Mouse (Mus musculus): ENCODE results near the gene Ppp2r5a.

Ppp2r5a gene

GRCm38 (mm10) chr1:191417111-191417510 is 14.0 kb upstream of the Ppp2r5a start:
- DNase-seq, result no peak

GRCm38 (mm10) chr1:191416611-191417010 is 13.5 kb upstream of the Ppp2r5a start:
- DNase-seq, result no peak

GRCm38 (mm10) chr1:191414432-191414831 is 11.4 kb upstream of the Ppp2r5a start:
- DNase-seq, result no peak

GRCm38 (mm10) chr1:191413691-191414415 is 10.8 kb upstream of the Ppp2r5a start:
- DNase-seq, result no peak

- no peak for DNase-seq
Observed at GRCm38 (mm10) chr1:191410294-191411036, 7.4 kb upstream of the Ppp2r5a start.

- DNase-seq, result no peak
Observed at GRCm38 (mm10) chr1:191407246-191407645, 4.2 kb upstream of the Ppp2r5a start.

GRCm38 (mm10) chr1:191406516-191406915 is 3.4 kb upstream of the Ppp2r5a start:
- DNase-seq, result no peak

GRCm38 (mm10) chr1:191404721-191405329 is 1.8 kb upstream of the Ppp2r5a start:
- DNase-seq, result no peak

- DNase-seq, result no peak
Observed at GRCm38 (mm10) chr1:191404301-191404700, 1.2 kb upstream of the Ppp2r5a start.

- DNase-seq, result no peak
Observed at GRCm38 (mm10) chr1:191402506-191402905, 566 bp downstream of the Ppp2r5a start.

- DNase-seq, result peak; percentile 98 to 99
Observed at GRCm38 (mm10) chr1:191396897-191397849, 5.9 kb downstream of the Ppp2r5a start.

GRCm38 (mm10) chr1:191396446-191396845 is 6.6 kb downstream of the Ppp2r5a start:
- DNase-seq, result peak; percentile 58 to 72

GRCm38 (mm10) chr1:191395871-191396433 is 7.1 kb downstream of the Ppp2r5a start:
- DNase-seq, result peak; percentile 68 to 71

- DNase-seq, result no peak
Observed at GRCm38 (mm10) chr1:191395200-191395599, 7.9 kb downstream of the Ppp2r5a start.

- no peak for DNase-seq
Observed at GRCm38 (mm10) chr1:191394126-191394525, 8.9 kb downstream of the Ppp2r5a start.

- no peak for DNase-seq
Observed at GRCm38 (mm10) chr1:191393536-191393935, 9.5 kb downstream of the Ppp2r5a start.

GRCm38 (mm10) chr1:191391311-191391710 is 11.8 kb downstream of the Ppp2r5a start:
- DNase-seq, result peak in 1 of 2 experiments; percentile 52

GRCm38 (mm10) chr1:191384786-191385430 is 18.2 kb downstream of the Ppp2r5a start:
- DNase-seq, result no peak

- no peak for DNase-seq
Observed at GRCm38 (mm10) chr1:191381955-191382736, 20.9 kb downstream of the Ppp2r5a start.

- no peak for DNase-seq
Observed at GRCm38 (mm10) chr1:191380843-191381242, 22.2 kb downstream of the Ppp2r5a start.

GRCm38 (mm10) chr1:191378080-191378479 is 25.0 kb downstream of the Ppp2r5a start:
- no peak for DNase-seq

All from spleen, adult 18-20 months (tissue).